Mouse (Mus musculus): ENCODE measurements around the gene Xrcc3.
A peak's percentile ranks its signal among the peaks of the same experiment; 100 is the strongest.

Xrcc3 gene

DNA sequence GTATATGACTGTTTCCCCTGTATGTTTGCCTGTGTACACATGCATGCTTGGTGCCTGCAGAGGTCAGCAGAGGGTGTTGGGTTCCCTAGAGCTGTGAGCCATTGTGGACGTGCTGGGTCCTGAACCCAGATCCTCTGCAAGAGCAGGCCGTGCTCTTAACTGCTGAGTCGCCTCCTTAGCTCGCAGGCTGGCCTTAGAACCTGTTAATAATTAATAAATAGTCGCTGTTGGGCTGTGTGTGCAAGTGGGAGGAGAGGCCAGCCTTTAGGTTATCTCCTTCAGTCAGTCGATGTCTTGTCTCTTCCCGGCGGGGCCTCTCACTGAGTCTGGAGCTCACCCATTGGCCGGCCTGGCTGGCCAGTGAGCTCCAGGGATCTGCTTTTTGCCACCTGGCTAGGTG, 3.3 kb upstream of the Xrcc3 start:
- no peak for ATAC-seq (ENCODE audit: insufficient number of reproducible peaks, low FRiP score, low TSS enrichment)

DNA sequence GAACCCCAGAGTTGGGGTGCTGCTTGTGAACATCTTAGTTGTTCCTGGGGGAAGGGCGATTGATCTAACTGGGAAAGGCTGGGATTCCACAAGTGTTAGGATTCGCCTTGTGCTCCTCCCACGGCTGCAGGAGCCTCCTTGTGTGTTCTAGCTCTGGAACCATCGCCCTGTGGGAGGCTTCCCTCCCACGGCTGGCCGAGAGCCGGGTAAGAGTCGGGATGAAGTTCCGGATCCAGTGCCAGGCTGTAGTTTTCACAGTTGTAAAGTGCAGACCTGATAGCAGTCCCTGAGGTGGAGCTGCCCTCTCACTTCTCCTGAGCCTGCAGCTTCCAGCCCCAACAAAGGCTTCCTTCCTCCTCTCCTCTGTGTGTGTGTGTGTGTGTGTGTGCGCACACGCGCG, 2.9 kb upstream of the Xrcc3 start:
- ATAC-seq (ENCODE audit: insufficient number of reproducible peaks, low FRiP score, low TSS enrichment), result no peak

DNA sequence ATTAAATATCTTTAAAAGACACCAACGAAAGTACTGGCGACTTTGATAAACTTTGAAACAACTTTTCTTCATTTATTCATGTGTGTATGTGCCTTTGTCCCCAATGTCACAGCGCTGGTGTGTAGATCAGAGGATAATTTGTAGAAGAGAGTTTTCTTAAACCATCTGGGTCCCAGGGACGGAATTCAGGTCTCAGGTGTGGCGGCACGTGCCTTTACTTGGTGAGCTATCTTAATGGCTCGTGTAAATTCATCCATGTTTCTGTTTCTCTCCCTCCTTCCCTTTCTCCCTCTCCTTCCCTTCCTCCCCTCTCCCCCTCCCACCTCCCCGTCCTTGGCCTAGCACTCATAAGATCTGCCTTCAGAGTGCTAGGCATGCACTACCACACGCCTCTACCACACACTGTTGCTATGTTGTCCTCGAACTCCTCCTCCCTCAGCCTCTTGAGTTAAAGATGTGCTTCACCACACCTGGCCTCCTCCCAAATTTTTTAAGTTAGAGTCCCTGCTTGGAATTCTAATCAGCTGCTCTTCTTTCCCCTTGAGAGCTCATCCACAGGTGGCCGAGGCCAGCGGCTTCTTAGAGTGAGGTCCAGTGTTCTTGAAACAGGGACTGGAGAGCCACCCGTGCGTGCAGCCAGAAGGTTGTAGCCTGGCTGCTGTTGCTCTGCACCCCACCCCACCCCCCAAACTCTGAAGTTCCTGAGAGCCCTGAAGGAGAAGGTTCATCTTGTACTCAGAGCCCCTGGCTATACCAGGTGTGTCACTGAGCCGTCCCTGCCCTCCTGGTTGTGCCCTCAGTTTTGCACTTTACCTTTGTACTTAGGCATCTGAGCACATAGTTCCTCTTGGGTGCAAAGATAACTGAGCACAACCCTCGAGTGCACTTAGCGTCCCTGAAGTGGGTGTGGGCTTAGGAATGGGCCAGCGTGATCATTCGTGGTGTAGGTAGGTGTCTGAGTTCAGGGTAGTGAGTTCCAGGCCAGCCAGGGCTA, 1.4 kb upstream of the Xrcc3 start:
- ATAC-seq (ENCODE audit: insufficient number of reproducible peaks, low FRiP score, low TSS enrichment), result no peak

DNA sequence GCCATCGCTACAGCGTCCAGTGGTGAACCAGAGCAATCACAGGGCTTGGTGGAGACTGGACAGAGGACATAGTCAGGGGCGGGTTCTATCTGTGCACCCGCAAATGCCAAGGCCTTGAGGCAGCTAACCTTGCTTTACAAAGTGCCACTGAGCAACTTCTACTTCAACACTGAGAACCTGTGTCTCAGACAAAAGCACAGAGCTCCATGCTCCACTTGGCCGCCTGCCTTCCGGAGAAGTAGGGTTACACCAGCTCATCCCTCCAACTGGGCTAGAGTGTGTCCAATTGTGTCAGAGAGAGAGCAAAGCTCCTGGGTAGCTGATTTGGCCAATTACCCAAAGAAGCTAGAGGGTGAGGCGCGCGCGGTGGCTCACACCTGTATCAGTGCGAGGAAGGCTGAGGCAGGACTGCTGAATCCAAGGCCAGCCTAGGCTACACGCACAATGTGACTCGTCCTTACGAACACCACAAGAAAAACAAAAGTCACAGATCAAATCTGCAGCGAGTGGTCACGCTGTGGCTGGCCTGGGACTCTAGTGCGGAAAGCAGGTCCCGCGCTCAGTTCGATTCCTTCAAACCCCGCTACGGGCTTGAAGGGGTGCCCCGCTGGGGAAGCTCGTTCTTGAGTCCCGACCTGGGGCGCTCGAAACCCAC, 435 bp downstream of the Xrcc3 start:
- ATAC-seq (ENCODE audit: insufficient number of reproducible peaks, low FRiP score, low TSS enrichment), result no peak

DNA sequence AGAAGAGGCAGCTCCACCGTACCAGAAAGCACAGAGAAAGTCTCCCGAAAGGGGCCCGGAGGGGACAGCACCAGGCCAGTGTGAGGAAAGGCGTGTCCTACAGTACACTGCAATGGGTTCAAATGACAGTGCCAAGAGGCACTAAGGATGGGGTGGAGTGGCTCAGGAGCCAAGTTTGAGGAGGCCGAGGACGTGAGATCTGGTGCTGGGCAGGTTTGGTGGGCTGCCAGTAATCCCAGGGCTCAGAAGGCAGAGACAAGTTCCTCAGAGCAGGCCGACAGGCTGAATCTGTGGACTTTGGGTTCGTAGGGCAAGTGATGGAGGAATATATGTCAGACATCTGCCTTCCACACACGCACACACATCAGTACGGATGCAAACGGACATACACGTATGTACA, 1.1 kb downstream of the Xrcc3 start:
- ATAC-seq (ENCODE audit: insufficient number of reproducible peaks, low FRiP score, low TSS enrichment), result no peak

DNA sequence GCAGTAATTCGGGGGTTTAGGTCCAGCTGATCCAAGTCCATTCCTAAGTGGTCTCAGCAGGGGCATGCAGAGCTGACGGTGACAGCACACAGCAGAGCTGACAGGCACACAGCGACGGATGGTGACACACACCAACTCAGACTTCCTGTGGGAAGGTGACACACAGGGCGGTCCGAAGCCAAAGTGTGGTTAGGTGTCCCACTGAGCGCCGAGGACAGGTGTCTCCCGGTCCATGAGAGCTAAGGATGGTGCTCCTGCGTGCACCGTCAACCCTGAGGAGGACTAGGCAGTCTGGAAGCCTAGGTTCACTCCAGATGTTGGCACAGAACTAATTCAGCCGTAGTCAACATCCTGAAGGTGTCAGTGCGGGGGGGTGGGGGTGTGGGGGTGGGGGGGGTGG, 1.6 kb downstream of the Xrcc3 start:
- ATAC-seq (ENCODE audit: insufficient number of reproducible peaks, low FRiP score, low TSS enrichment), result no peak

DNA sequence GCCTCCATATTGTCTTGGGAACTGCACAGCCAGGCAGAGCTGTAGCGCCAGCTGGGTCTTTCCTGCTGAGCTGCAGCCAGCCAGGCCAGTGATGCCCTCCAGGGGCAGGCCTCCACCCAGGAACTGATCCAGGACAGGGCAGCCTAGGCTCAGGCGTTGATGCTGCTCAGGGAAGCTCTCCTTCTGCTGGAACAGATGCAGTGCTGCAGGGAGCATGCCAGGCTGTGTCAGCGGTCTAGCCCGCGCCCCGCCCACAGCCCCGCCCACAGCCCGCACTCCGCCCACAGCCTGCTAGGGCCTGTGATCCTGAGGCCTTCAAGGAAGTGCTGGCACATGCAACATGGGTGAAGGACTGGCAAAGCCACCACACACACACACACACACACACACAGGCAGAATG, 3.9 kb downstream of the Xrcc3 start:
- no peak for ATAC-seq (ENCODE audit: insufficient number of reproducible peaks, low FRiP score, low TSS enrichment)

DNA sequence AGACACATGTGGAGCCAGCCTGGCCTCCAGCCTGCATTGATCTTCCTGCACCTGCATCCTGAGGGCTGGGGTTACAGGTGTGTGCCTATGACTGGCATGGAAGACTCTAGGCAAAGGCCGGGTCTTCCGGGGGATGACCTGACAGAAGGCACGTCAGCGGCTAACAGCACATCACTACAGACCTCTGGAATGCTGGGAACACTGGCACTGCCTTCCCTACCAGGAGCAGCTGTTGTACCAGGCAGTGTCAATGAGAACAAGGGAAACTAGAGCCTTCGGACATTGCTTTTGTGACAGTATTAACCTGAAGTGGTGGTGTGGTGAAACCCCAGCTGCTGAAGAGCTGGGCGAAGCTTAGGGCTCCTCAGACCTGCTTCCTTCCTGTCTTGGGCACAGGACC, 4.9 kb downstream of the Xrcc3 start:
- ATAC-seq (ENCODE audit: insufficient number of reproducible peaks, low FRiP score, low TSS enrichment), result no peak

DNA sequence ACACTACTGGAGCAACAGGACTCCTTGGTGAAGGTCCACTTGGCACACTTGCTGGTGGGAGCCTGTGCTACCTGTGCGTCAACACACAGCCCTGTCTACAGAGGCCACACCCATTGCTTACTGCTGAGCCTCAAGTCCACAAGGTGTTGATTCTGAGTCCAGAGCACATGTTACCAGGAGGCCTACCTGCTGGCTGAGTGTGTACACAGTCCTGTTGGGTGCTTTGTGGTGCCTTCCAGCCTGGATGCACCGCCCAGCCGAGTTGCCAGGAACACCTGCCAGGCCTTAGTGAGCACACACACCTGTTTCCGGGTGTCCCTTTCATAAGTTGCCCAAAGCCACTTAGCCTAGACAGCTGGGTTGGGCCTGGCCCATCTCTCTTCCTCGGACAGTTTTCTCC, 10.1 kb downstream of the Xrcc3 start:
- ATAC-seq (ENCODE audit: insufficient number of reproducible peaks, low FRiP score, low TSS enrichment), result no peak

DNA sequence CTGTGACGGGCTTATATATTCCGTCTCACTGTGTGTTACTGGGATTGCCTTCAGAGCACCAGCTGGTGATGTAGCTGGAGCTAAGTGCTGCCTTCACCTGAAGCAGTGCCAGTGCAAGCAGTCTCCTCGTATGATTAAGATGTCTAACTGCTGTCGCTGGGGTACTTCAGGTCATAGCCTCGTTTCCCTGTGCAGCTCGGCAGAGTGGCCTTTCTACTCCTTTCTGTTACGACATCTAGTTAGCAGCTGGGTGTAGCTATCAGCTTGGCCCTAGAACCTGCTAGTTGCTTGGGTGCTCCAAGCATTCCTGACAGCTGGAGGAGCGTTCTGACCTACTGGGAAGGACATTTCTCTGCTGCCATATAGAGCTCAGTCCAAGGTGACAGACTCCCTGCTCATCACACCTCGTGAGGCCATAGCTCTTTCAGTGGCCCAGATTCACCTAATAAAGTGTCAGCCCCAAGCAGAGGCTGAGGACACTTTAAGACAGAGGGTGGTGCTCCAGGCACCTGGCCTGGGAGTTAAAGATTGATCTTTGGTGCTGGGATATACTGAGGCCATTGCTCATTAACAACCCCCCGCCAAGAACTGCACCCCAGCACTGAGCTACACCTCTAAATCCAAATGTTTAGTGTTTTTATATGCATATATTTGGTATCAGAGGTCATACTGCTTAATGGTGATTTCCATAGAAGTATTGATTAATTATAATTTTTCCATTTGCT, 13.1 kb downstream of the Xrcc3 start:
- ATAC-seq (ENCODE audit: insufficient number of reproducible peaks, low FRiP score, low TSS enrichment), result no peak

DNA sequence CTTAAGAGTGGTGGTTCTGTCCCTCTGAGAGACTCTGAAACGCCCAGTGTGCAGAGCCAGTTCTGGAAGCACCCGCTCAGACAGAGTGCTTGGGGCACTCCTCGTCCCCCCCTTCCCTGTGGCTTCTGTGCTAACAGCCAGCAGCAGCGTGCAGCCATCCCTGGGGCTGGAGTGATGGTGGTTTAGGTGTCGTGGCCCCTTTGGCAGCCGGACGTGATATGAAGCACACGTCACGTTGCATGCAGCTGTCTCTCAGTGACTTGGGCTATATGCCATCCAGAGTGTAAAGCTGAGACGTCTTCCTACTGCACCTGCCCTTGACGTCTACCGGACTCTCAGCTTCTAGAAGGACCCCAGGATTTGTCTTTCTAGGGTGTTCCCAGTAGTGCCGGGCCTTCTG, 15.2 kb downstream of the Xrcc3 start:
- ATAC-seq (ENCODE audit: insufficient number of reproducible peaks, low FRiP score, low TSS enrichment), result no peak

DNA sequence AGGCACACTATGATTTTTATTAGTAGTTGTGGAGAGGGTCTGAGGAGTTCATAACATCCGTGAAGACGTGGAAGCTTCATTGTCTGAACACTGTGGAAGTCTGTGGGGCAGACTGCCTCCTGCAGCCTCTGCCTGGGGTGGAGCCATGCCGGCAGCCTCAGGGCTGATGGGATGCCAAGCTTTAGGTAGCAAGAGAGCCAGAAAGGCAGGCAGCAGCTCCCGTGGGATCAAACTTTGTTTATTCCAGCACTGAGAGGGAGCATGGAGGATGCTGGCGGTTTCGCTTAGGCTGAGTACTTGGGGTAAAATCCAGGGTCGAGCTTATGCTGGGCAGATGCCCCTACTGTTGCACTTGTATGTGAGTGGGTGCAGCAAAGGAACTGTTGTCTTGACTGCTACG, 16.4 kb downstream of the Xrcc3 start:
- no peak for ATAC-seq (ENCODE audit: insufficient number of reproducible peaks, low FRiP score, low TSS enrichment)

DNA sequence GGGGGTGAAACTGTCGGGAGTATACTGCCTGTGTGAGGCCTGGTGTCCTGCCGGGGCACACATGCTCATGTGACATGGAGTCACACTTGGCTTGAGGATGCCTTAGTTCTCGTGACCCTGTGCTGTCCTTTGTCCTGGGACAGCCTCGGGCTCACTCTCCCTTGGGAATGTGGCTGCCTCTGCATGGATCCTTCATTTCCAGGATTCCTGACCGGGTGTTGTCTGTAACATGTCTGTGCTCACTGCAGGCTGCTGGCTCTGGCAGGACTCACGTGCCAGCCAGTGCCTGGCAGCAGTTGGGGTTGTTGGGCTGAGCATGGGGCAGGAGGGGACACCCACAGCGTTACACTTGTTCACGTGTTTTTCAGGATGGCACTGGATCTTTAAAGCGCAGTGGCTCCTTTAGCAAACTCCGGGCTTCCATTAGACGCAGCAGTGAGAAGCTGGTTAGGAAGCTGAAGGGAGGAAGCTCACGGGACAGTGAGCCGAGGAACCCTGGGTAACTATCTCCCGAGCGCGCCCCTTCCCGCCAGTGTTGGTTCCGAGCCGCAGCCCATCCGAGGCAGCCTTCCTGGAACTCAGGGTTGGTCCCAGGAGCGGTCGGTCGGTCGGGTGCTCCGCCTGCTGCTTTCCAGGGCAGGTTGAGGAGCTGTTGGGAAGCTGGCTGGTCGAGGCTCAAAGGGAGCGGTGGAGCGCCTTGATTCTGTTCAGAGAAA, 18.3 kb downstream of the Xrcc3 start:
- ATAC-seq (ENCODE audit: insufficient number of reproducible peaks, low FRiP score, low TSS enrichment), result no peak

DNA sequence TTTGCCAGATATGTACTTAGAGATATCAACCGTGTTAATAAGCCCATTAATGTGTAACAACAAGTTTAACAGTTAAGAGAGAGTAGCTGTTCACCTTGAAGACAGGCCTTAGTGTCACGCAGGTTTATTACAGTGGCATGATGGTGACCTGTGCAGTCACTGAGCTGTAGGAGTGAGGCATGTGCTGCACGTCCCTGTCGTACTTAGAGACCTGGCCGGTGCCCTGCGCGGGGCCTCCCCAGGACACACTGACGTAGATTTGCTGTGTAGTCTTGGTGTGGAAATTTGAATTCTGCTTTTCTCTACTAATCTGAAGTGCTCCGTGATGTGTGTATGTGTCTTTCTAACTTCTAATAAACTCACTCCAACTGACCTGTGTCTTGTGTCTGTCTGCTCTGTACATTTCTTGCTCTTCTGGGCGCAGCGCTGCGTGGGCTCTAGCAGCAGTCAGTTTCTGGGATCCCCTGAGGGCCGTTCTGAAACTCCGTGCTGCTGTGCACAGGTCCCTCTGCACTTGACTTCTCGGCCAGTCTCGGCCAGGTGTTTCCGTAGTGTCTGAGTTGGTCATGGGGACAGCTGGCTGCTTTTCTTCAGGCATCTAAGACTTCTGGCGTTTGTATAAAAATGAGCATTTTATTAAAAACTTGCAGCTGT, 19.0 kb downstream of the Xrcc3 start:
- no peak for ATAC-seq (ENCODE audit: insufficient number of reproducible peaks, low FRiP score, low TSS enrichment)

DNA sequence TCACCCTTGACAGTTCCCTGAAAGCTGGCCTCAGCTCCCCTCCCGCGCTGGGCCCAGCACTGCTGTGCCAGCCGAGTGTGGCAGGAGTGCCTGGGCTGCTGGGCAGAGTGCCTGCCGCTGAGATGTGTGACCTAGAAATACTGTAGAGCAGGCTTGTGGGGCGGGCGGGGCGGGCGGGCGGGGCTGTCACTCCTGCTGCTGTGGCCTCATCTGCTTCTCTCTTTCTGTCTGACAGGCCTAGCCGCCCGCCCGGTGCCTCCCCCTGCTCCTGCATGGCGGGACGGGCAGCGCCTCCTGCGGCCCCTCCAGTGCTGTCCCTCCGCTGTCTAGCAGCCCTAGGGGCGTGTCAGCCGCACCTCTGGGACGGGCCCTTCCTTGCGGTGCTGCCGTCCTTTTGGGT, 19.6 kb downstream of the Xrcc3 start:
- ATAC-seq (ENCODE audit: insufficient number of reproducible peaks, low FRiP score, low TSS enrichment), result peak; percentile 53; the same call in 1 of the 2 replicates

DNA sequence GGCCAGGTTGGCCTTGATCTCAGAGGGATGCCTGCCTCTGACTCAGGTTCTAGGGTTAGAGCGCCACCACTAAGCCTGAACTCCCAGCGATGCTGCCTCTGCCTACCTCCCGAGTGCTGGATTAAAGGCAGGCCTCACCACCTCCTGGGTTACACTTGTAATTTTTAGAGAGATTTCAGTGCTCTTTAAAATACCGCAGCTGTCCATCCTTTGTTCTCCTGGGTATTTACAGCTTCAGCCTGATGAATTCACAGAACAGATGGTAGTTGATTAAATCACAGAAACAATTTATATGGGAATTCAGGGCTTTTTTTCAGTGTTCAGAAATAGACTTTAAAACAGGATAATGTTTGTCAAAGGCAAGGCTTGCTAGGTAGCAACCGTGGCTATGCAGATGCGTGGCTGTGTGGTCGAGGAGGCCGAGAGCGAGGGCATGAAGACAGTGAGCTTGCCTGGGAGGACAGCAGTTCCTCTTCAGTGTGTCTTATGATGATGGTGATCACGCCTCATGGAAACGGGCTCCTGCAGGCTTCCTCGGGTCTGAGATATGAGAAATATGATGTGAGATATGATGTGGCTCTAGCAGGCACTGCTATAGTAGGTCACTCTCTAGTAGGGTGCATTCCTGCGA, 22.1 kb downstream of the Xrcc3 start:
- ATAC-seq (ENCODE audit: insufficient number of reproducible peaks, low FRiP score, low TSS enrichment), result no peak

DNA sequence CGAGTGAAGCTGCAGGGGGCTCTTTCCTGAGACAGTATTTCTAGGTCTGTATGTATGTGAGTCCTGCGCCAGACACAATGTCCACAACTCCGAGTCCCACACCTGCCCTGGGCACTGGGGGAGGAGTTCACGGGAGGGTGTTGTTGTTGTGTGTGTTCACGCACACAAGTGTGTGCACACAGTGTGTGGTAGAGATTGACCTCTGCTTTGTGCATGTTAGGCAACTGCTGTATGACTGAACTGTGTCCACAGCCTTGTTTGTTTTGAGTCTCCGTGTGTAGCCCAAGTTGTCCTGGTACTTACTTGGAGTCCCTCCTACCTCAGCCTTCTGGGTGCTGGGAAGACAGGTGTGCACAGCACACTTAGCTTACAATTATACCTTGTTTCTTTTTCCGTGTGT, 23.0 kb downstream of the Xrcc3 start:
- no peak for ATAC-seq (ENCODE audit: insufficient number of reproducible peaks, low FRiP score, low TSS enrichment)

DNA sequence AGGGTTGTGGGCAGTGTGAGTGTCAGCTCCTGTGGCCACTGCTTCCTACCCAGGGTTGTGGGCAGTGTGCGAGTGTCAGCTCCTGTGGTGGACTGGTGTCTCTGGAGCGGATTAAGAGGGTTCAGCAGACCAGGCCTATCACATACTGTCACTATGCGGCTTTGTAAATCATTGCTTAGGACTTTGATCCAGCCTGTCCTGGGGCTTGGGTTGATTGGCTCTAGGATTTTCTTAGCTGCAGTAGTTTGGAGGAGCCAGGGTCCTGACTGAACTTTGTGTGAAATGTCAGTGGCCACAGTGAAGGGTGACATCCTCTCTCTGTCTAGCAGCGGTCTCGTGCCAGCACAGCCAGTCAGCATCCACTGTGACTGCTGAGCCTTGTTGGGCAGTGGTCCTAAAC, 23.6 kb downstream of the Xrcc3 start:
- no peak for ATAC-seq (ENCODE audit: insufficient number of reproducible peaks, low FRiP score, low TSS enrichment)

DNA sequence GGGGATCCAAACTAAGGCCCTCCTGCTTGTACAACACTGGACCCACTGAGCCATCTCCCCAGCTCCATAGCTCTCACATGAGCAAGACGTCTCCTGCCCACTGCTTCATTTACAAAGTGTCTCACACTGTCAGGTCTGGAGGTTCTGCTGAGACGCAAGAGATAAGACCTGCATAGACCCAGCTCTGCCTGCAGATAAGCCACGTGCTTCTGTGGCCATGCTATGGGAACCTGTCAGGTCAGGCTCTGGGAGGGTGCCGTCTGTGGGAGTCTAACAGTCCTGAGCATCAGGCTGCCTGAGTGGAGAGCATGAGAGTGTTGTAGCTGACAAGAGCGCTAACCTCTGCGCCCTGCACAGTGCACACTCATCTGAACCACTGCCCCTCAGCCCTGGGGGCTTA, 26.7 kb downstream of the Xrcc3 start:
- no peak for ATAC-seq (ENCODE audit: insufficient number of reproducible peaks, low FRiP score, low TSS enrichment)

DNA sequence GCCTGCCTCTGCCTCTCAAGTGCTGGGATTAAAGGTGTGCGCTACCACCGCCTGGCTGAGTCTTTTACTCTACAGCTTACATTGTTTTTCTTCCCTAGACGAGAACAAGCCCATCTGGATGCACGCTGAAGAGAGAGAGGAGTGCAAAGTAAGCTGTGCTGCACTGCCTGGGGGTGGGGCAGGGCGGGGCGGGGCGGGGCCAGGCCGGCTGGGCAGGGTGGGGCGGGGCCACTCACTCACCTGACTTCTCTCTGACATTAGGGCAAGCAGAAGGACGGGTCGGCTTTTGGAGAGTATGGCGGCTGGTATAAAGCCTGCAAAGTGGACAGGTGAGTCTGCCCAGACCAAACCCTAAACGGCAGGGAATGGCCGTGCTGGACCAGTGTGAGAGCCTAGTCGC, 28.5 kb downstream of the Xrcc3 start:
- no peak for ATAC-seq (ENCODE audit: insufficient number of reproducible peaks, low FRiP score, low TSS enrichment)
